Mouse (Mus musculus) embryonic fibroblast, embryonic 13.5 days (primary cell): ENCODE data around the gene Aldh6a1.
A peak's percentile ranks its signal among the peaks of the same experiment; 100 is the strongest.

Source experiments
- CTCF ChIP-seq: IDR thresholded peaks from 2 replicates; pipeline ENCODE4 v1.5.1; 2011; ENCODE audit warnings: mild to moderate bottlenecking, control low read depth, low read length, moderate library complexity, borderline replicate concordance; ENCODE audit not compliant: insufficient read depth
- POLR2A ChIP-seq: IDR thresholded peaks from 2 replicates; pipeline ENCODE4 v1.6.1; 2011; ENCODE audit warnings: low read depth, mild to moderate bottlenecking, control low read depth, low read length, moderate library complexity

DNA sequence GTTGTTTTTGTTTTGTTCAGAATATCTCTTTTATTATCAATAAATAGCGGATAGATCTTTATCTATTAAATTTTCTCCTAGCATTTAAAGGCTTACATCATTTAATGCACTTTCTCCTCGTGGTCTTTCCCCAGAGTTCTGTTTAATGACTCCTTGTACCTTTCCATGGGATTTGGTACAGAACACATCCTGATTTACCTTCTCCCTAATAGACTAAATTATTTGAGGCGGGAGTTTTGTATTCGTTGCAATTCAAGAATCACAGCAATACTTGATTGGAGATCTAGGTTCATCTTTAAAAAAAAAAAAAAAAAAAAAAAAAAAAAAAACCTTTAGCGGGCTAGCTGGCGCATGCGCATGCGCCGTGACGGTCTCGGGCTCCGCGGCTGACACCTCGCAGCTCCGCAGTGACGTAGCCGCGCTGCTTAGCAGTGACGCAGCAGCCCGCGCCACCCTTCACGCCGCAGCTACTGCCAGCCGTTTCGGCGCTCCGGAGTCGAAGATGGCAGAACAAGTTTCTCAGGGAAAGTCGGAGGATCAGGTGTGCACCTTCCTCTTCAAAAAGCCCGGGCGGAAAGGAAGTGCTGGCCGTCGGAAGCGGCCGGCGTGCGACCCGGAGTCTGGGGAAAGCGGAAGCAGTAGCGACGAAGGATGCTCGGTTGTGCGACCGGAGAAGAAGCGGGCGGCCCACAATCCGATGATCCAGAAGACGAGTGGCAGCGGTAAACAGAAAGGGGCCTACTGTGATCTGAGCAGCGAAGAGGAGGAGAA is 33.8 kb downstream of the Aldh6a1 start, which contains the start of gene Rnf113a2:
- TF ChIP-seq CTCF (no peak), POLR2A (peak; percentile 83)
